Mouse (Mus musculus) heart, adult 8-10 months (tissue): ENCODE data around the gene Cx3cr1. TPM values are rescaled to one million over a fixed set of nuclear protein-coding genes. Genes with fewer than 3 reads are reported as not detected.

Experiments used
- DNase-seq: peaks from one replicate; pipeline ENCODE4 v3.0.0; 2022; ENCODE audit warnings: low spot score
- total RNA-seq, 4 experiments: library from RNA; stranded (reverse); gene quantifications; 2 replicates each; pipeline ENCODE4 v1.2.4; 2022

The Cx3cr1 gene
- total RNA-seq, 4 experiments from 2014 or later: 0.89 to 1.3 (median 1.1) TPM

- DNase-seq: no peak
These were observed 126.4 kb downstream of the Cx3cr1 start for GRCm38 (mm10) chr9:119943326-119943725.

GRCm38 (mm10) chr9:119941861-119942260, 127.8 kb downstream of the Cx3cr1 start:
- DNase-seq: no peak

GRCm38 (mm10) chr9:119941407-119941806, 128.3 kb downstream of the Cx3cr1 start:
- no peak for DNase-seq

- DNase-seq: no peak
These were observed 130.0 kb downstream of the Cx3cr1 start for GRCm38 (mm10) chr9:119939646-119940045.

GRCm38 (mm10) chr9:119938496-119938895, 131.2 kb downstream of the Cx3cr1 start:
- DNase-seq: no peak

- peak; percentile 94 for DNase-seq
These were observed 132.5 kb downstream of the Cx3cr1 start, which contains the start of the genes Gorasp1 and Ttc21a for GRCm38 (mm10) chr9:119937005-119937773. Gorasp1 (minus strand) TSS chr9:119937565. Ttc21a (plus strand) TSS chr9:119937606.

- no peak for DNase-seq
These were observed 136.0 kb downstream of the Cx3cr1 start for GRCm38 (mm10) chr9:119933675-119934074.

- no peak for DNase-seq
These were observed 137.3 kb downstream of the Cx3cr1 start for GRCm38 (mm10) chr9:119932358-119932757.

GRCm38 (mm10) chr9:119926497-119926896, 143.2 kb downstream of the Cx3cr1 start:
- no peak for DNase-seq

- DNase-seq: no peak
These were observed 143.9 kb downstream of the Cx3cr1 start for GRCm38 (mm10) chr9:119925729-119926128.

- DNase-seq: no peak
These were observed 144.5 kb downstream of the Cx3cr1 start for GRCm38 (mm10) chr9:119925120-119925657.

- no peak for DNase-seq
These were observed 146.2 kb downstream of the Cx3cr1 start for GRCm38 (mm10) chr9:119923462-119923861.

- no peak for DNase-seq
These were observed 149.8 kb downstream of the Cx3cr1 start for GRCm38 (mm10) chr9:119919858-119920257.

- no peak for DNase-seq
These were observed 156.4 kb downstream of the Cx3cr1 start for GRCm38 (mm10) chr9:119913087-119913838.

GRCm38 (mm10) chr9:119909931-119910330, 159.7 kb downstream of the Cx3cr1 start:
- DNase-seq: no peak

- DNase-seq: no peak
These were observed 161.0 kb downstream of the Cx3cr1 start for GRCm38 (mm10) chr9:119908708-119909107.

GRCm38 (mm10) chr9:119902410-119903151, 167.1 kb downstream of the Cx3cr1 start:
- DNase-seq: no peak

- no peak for DNase-seq
These were observed 170.2 kb downstream of the Cx3cr1 start for GRCm38 (mm10) chr9:119899446-119899845.

GRCm38 (mm10) chr9:119895040-119895721, 174.5 kb downstream of the Cx3cr1 start:
- peak; percentile 15 for DNase-seq

GRCm38 (mm10) chr9:119894339-119895009, 175.2 kb downstream of the Cx3cr1 start, which contains the start of gene Wdr48:
Wdr48 (plus strand) TSS chr9:119894878.
- DNase-seq: peak; percentile 98
